Mouse (Mus musculus): ENCODE data around the gene Zdhhc1.

The Zdhhc1 gene

GRCm38 (mm10) chr8:105475742-105476141, 21.0 kb downstream of the Zdhhc1 start:
- no peak for DNase-seq

- no peak for DNase-seq
Observed at GRCm38 (mm10) chr8:105475254-105475653, 21.4 kb downstream of the Zdhhc1 start.

GRCm38 (mm10) chr8:105474680-105475079, 22.0 kb downstream of the Zdhhc1 start:
- DNase-seq, result no peak

GRCm38 (mm10) chr8:105473816-105474606, 22.7 kb downstream of the Zdhhc1 start:
- DNase-seq, result no peak

GRCm38 (mm10) chr8:105472983-105473382, 23.7 kb downstream of the Zdhhc1 start:
- DNase-seq, result no peak

GRCm38 (mm10) chr8:105472414-105472932, 24.2 kb downstream of the Zdhhc1 start:
- DNase-seq, result no peak

- DNase-seq, result peak; percentile 75
Observed at GRCm38 (mm10) chr8:105471314-105472015, 25.2 kb downstream of the Zdhhc1 start, which contains the start of gene Tppp3. Gene Tppp3 (minus strand): TSS chr8:105471526.

- DNase-seq, result no peak
Observed at GRCm38 (mm10) chr8:105470681-105471313, 25.9 kb downstream of the Zdhhc1 start.

GRCm38 (mm10) chr8:105470262-105470661, 26.4 kb downstream of the Zdhhc1 start:
- no peak for DNase-seq

- DNase-seq, result no peak
Observed at GRCm38 (mm10) chr8:105469816-105470215, 26.9 kb downstream of the Zdhhc1 start.

- DNase-seq, result peak; percentile 50
Observed at GRCm38 (mm10) chr8:105469041-105469695, 27.5 kb downstream of the Zdhhc1 start.

GRCm38 (mm10) chr8:105468002-105468720, 28.5 kb downstream of the Zdhhc1 start:
- no peak for DNase-seq

GRCm38 (mm10) chr8:105467396-105467985, 29.2 kb downstream of the Zdhhc1 start:
- no peak for DNase-seq

GRCm38 (mm10) chr8:105466700-105467291, 29.9 kb downstream of the Zdhhc1 start:
- DNase-seq, result peak; percentile 63

GRCm38 (mm10) chr8:105466246-105466645, 30.5 kb downstream of the Zdhhc1 start:
- DNase-seq, result no peak

- DNase-seq, result no peak
Observed at GRCm38 (mm10) chr8:105464595-105464994, 32.1 kb downstream of the Zdhhc1 start.

GRCm38 (mm10) chr8:105461085-105461803, 35.5 kb downstream of the Zdhhc1 start:
- no peak for DNase-seq

GRCm38 (mm10) chr8:105455218-105455617, 41.5 kb downstream of the Zdhhc1 start:
- DNase-seq, result no peak

- no peak for DNase-seq
Observed at GRCm38 (mm10) chr8:105454088-105454487, 42.6 kb downstream of the Zdhhc1 start.

- no peak for DNase-seq
Observed at GRCm38 (mm10) chr8:105453296-105453695, 43.4 kb downstream of the Zdhhc1 start.
